Mouse (Mus musculus) testis, postnatal 14 days (tissue): Measurements from ENCODE around the gene Ccdc117.
A peak's percentile ranks its signal among the peaks of the same experiment; 100 is the strongest.
"Not testable (repeated sequence)": the region's sequence is repeated elsewhere in the genome, so short reads cannot be mapped to it uniquely, and the experiment has no call there.

Experiments
- DNase-seq: peaks from one replicate; pipeline ENCODE4 v3.0.0; 2021; ENCODE audit warnings: low spot score

Ccdc117 gene

DNA sequence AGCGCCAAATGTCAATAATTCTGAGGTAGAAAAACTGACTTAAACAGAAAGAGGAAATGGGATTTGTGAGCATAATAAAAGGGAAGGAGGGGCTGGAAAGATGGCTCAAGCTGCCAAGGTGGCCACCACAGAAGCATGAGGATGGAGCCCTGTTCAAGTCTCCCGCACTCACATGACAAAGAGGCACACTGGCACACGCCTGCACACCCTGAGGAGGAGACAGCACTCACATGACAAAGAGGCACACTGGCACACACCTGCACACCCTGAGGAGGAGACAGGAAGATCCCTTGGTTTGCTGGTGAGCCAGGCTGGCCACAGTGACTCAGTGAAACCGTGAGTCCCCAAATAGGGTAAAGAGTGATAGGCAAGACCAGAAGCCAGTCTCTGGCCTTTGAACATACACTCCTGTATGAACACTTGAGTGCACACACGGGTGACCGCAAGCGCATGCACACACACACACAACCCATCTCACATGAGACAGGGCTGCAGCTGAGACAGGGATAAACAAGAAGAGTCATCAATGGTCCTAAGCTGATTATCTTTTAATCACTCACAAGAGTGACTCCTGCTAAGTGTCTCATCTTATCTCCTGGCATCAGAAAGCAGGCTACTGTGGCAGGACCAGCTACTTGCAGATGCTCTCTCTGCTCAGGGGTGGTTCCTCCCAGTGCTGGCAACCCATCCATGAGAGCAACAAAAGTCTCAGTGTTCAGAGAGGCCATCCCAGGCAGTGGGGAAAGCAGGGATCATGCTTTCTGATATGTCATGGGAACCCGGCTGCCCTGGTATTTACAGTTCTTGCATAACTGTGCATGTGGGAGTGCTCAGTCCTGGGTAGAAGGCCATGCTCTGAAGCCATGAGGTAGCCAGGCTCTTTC is 32.5 kb downstream of the Ccdc117 start:
- no peak for DNase-seq

DNA sequence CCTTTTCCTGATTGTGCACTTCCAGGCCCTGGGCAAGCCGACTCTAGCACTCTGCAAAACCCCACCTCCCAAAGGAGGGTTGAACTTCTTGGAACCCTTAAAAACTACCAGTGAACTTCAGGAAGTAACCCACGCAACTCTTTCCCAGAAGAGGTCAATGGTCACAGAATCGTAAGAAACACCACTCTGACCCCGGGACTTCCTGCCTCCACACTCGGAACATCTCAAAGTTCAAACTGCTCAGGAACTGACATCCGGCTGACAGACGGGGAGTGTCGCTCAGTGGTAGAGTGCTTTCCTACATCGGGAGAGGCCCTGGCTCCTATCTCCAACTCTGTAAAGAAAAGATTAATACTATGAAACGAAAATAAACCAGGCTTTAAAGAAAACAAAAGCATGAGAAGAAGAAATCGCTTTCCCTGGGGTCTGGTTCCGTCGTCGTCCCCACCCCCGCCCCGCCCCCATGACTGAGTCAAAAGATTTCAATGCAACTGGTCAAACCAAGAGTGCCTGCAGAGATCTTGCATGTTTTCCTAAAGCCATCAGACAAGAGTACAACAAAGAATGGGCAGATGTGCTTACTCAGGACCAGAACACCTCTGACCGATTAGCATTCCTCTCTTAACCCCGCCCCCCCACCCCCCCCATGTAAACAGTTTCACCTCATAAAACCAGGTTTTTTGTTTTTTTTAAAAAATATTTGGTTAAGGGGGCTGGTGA is 36.0 kb downstream of the Ccdc117 start:
- DNase-seq = no peak

GRCm38 (mm10) chr11:5502351-5503051 is 39.5 kb downstream of the Ccdc117 start:
- DNase-seq = no peak

GRCm38 (mm10) chr11:5500903-5501741 is 40.9 kb downstream of the Ccdc117 start:
- DNase-seq = no peak

- no peak for DNase-seq
Observed at GRCm38 (mm10) chr11:5499961-5500644, 41.9 kb downstream of the Ccdc117 start.

- no peak for DNase-seq
Observed at GRCm38 (mm10) chr11:5498931-5499661, 42.9 kb downstream of the Ccdc117 start.

GRCm38 (mm10) chr11:5498422-5498821 is 43.6 kb downstream of the Ccdc117 start:
- no peak for DNase-seq

GRCm38 (mm10) chr11:5496559-5497248 is 45.3 kb downstream of the Ccdc117 start:
- DNase-seq = no peak

GRCm38 (mm10) chr11:5495906-5496305 is 46.1 kb downstream of the Ccdc117 start:
- no peak for DNase-seq

DNA sequence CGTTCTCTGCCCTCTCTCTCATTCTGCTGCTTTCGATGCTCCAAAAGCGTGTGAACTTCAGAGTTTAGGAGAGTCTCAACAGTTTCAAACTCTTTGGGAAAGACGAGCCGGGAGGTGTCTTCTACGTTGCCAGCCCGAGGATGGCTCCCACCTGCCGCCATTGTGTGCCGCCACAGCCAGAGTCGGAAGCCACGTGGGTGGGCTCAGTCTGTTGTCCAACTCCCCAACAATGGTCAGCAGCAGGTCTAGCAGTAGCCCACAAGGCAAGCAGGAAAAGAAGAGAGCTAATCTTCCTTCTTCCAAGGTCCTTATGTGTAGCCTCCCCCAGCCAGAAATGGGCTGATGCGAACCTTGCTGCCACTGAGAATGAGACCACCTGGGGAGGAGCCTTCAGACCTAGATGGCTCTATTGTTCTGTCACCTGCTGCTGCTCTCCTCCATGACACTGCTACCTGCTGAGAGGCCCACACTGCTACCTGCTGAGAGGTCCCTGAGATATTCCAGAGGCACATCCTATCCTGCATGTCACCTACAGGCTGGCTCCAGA is 46.6 kb downstream of the Ccdc117 start:
- no peak for DNase-seq

DNA sequence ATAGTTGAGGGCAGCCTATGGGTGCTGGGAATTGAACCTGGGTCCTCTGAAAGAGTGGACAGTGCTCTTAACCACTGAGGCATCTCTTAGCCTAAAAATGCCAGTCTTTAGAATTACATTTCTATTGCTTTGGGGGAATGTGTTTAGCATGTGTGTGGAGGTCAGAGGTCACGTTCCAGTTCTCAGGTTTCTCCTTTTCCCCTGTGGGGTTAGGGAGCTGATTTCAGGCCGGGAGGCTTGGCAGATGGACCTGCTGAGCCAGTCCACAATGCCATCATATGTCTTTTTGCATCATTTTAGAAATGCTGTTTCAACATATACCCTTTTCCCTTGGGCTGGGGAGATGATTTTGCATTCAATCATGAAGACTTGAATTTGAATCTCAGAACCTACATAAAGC is 48.1 kb downstream of the Ccdc117 start:
- no peak for DNase-seq

GRCm38 (mm10) chr11:5491912-5492311 is 50.1 kb downstream of the Ccdc117 start:
- no peak for DNase-seq

DNA sequence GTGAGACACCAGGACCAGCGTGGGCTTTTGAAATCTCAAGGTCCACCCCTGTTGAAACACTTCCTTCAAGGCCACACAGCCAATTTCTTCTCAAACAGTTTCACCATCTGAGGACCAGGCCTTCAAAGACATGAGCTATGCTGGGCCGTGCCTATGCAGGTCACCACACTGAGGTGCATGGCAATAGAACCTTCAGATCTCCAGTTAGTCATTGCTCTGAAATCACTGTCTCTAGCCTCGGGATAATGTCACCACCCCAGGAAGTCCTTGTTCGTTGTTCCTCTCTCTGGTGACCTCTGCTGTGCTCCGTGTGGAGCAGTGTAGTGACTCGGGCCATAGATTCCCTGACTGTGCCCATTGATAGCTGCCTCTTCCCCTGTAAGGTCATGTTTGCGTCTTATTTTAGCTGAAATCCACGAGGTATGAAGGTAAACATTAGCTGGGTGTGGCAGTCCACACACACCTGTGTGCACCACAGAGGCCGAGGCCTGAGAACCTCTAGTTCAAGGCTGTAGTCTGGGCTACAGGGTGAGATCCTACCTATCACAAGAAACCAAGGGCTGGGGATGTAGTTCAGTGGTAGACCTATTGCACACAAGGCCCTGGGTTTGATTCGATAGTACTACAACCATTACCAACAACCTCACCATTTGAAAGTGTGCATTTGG is 50.9 kb downstream of the Ccdc117 start:
- DNase-seq = no peak

- DNase-seq = not testable (repeated sequence)
Observed at GRCm38 (mm10) chr11:5489433-5489832, 52.6 kb downstream of the Ccdc117 start.

- DNase-seq = peak; percentile 79
Observed at GRCm38 (mm10) chr11:5485193-5486011, 56.6 kb downstream of the Ccdc117 start.

GRCm38 (mm10) chr11:5482581-5482980 is 59.4 kb downstream of the Ccdc117 start:
- DNase-seq = no peak
